Mouse (Mus musculus) splenic B cell, adult 2 months (primary cell): ENCODE results near the gene Dct.

ENCODE experiments used
- DNase-seq: peaks from one replicate; pipeline ENCODE4 v3.0.0-alpha.2; 2011; ENCODE audit warnings: low read depth, low spot score
- H3K27me3 ChIP-seq: 2 replicates; pipeline ENCODE4 v1.6.1; 2012; ENCODE audit warnings: mild to moderate bottlenecking, low read length, moderate library complexity, mixed read lengths; ENCODE audit not compliant: control insufficient read depth, poor library complexity, insufficient read depth, severe bottlenecking
- H3K36me3 ChIP-seq: 2 replicates; pipeline ENCODE4 v1.6.1; 2012; ENCODE audit warnings: mild to moderate bottlenecking, low read length, moderate library complexity, mixed read lengths; ENCODE audit not compliant: control insufficient read depth, poor library complexity, insufficient read depth, severe bottlenecking

The Dct gene

GRCm38 (mm10) chr14:118009541-118009940 is 42.5 kb downstream of the Dct start:
- DNase-seq: no peak
- H3K27me3 ChIP-seq: no peaks in the 10 kb centered on the region
- H3K36me3 ChIP-seq: no peaks in the 10 kb centered on the region

GRCm38 (mm10) chr14:118005697-118006096 is 46.3 kb downstream of the Dct start:
- DNase-seq: no peak
- H3K27me3 ChIP-seq: no peaks in the 10 kb centered on the region
- H3K36me3 ChIP-seq: no peaks in the 10 kb centered on the region

GRCm38 (mm10) chr14:118004434-118004833 is 47.6 kb downstream of the Dct start:
- no peaks in the 10 kb centered on the region for H3K27me3 ChIP-seq
- H3K36me3 ChIP-seq: no peaks in the 10 kb centered on the region
- no peak for DNase-seq

GRCm38 (mm10) chr14:117993845-117994244 is 58.2 kb downstream of the Dct start:
- no peaks in the 10 kb centered on the region for H3K36me3 ChIP-seq
- no peaks in the 10 kb centered on the region for H3K27me3 ChIP-seq
- no peak for DNase-seq

- Histone ChIP-seq H3K27me3 (no peaks in the 10 kb centered on the region), H3K36me3 (no peaks in the 10 kb centered on the region)
- no peak for DNase-seq
Measured at GRCm38 (mm10) chr14:117992600-117993256, 59.3 kb downstream of the Dct start.

GRCm38 (mm10) chr14:117990203-117990602 is 61.8 kb downstream of the Dct start:
- no peak for DNase-seq
- no peaks in the 10 kb centered on the region for H3K27me3 ChIP-seq
- no peaks in the 10 kb centered on the region for H3K36me3 ChIP-seq

- H3K27me3 ChIP-seq: no peaks in the 10 kb centered on the region
- DNase-seq: no peak
- no peaks in the 10 kb centered on the region for H3K36me3 ChIP-seq
Measured at GRCm38 (mm10) chr14:117988444-117988843, 63.6 kb downstream of the Dct start.

- no peaks in the 10 kb centered on the region for H3K36me3 ChIP-seq
- no peaks in the 10 kb centered on the region for H3K27me3 ChIP-seq
- no peak for DNase-seq
Measured at GRCm38 (mm10) chr14:117981532-117981931, 70.5 kb downstream of the Dct start.

GRCm38 (mm10) chr14:117972576-117972975 is 79.5 kb downstream of the Dct start:
- no peaks in the 10 kb centered on the region for H3K27me3 ChIP-seq
- no peak for DNase-seq
- no peaks in the 10 kb centered on the region for H3K36me3 ChIP-seq
